Mouse (Mus musculus): Measurements from ENCODE around the gene Cfap61. TPM values are rescaled to one million over a fixed set of nuclear protein-coding genes. Genes with fewer than 3 reads are reported as not detected.
A peak's percentile ranks its signal among the peaks of the same experiment; 100 is the strongest.

Gene Cfap61
- polyA plus RNA-seq, 1 experiment from 2014 or later: not detected

DNA sequence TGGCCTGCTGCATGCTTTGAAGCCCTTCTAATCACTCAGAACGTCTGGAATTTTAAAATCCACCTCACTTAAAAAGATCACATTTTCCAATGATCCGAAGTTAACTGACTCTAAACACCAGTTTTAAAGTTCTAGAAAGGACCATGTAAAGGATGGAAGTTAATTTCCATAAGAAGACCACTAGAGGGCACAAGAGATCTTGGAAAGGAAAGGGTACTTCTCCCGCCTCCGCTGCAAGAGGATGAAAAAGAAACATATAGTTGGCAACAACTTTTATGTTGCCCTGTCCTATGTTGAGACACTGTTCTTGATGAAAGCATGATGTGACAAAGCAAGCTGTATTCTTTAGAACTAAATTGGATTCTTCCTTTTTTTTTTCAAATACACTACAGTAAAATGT lies 22.9 kb downstream of the Cfap61 start:
- 0 out of 2 replicates have a peak, but pooled peaks have one; percentile 23 for ATAC-seq
- no peak overlapping the region for H3K27ac ChIP-seq (ENCODE audit: low read depth)
- no peak overlapping the region for H3K4me2 ChIP-seq (ENCODE audit: low read depth, low read length)
- no peaks in the 10 kb centered on the region for H3K9me3 ChIP-seq (ENCODE audit: low read length)
- no peaks in the 10 kb centered on the region for H3K36me3 ChIP-seq (replicated peaks; ENCODE audit: insufficient read depth, low read length)
- DNase-seq: no peak
- TF ChIP-seq CTCF (IDR thresholded peaks at IDR 0.05; ENCODE audit: low read depth): peak; percentile 78
- no peak for TF ChIP-seq EP300 (IDR thresholded peaks at IDR 0.05; ENCODE audit: low read depth)
- H3K4me3 ChIP-seq (ENCODE audit: low read depth, low read length): no peak overlapping the region
- H3K27me3 ChIP-seq (ENCODE audit: insufficient read depth, low read length): no peaks in the 10 kb centered on the region
- no peak overlapping the region for H3K9ac ChIP-seq (replicated peaks)
- H3K4me1 ChIP-seq (ENCODE audit: insufficient read depth): no peaks in the 10 kb centered on the region
- WGBS (ENCODE audit: insufficient replicate concordance): 10% methylated on average over 4 of the region's 4 CpGs

DNA sequence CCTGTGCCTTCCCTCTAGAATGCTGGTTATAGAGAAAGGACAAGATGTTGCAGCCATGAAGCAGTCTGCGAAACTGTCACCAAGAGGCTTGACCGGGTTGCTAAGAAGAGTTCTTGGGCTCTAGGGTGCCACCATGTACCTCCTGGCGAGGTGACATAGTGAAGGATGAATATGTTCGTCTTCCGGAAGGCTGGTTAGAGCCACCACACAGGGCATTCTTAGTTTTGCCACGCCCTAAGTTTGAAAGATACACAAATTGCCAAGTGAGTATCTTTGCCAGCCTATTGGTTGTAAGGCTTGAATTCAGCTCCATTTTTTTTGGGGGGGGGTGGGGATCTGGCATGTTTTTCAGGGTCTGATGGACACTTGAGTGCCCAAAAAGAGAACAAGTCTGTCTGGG lies 23.5 kb downstream of the Cfap61 start:
- H3K9ac ChIP-seq (replicated peaks): no peak overlapping the region
- no peak overlapping the region for H3K4me3 ChIP-seq (ENCODE audit: low read depth, low read length)
- H3K36me3 ChIP-seq (replicated peaks; ENCODE audit: insufficient read depth, low read length): no peaks in the 10 kb centered on the region
- no peaks in the 10 kb centered on the region for H3K9me3 ChIP-seq (ENCODE audit: low read length)
- H3K4me2 ChIP-seq (ENCODE audit: low read depth, low read length): no peak overlapping the region
- TF ChIP-seq EP300 (IDR thresholded peaks at IDR 0.05; ENCODE audit: low read depth) (no peak), CTCF (IDR thresholded peaks at IDR 0.05; ENCODE audit: low read depth) (no peak)
- H3K4me1 ChIP-seq (ENCODE audit: insufficient read depth): no peaks in the 10 kb centered on the region
- WGBS (ENCODE audit: insufficient replicate concordance): 76% methylated on average over 6 of the region's 6 CpGs
- ATAC-seq: no peak
- no peak for DNase-seq
- H3K27ac ChIP-seq (ENCODE audit: low read depth): no peak overlapping the region
- no peaks in the 10 kb centered on the region for H3K27me3 ChIP-seq (ENCODE audit: insufficient read depth, low read length)

DNA sequence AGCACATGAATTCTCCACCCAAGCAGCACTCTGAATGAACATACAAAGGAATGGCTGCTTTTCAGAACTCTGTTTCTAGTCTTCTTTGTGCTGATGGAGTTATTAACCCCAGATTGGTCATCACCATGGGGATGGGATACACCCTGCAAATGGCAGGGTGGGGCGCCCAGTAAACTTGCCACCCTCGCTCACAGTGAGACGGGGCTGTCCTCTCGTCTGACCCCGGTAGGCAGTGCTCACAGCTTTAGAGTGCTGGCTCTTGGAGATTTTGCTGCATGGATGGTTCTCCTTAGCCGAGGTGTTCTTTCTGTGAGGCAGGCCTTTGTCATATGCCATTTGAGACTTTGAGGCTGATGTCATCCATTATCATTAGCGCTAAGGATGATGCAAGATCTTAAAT lies 24.0 kb downstream of the Cfap61 start:
- Histone ChIP-seq H3K9me3 (ENCODE audit: low read length) (no peaks in the 10 kb centered on the region), H3K9ac (replicated peaks) (no peak overlapping the region), H3K36me3 (replicated peaks; ENCODE audit: insufficient read depth, low read length) (no peaks in the 10 kb centered on the region), H3K4me2 (ENCODE audit: low read depth, low read length) (no peak overlapping the region), H3K4me3 (ENCODE audit: low read depth, low read length) (no peak overlapping the region), H3K27me3 (ENCODE audit: insufficient read depth, low read length) (no peaks in the 10 kb centered on the region), H3K27ac (ENCODE audit: low read depth) (no peak overlapping the region), H3K4me1 (ENCODE audit: insufficient read depth) (no peaks in the 10 kb centered on the region)
- DNase-seq (no peak), ATAC-seq (no peak)
- TF ChIP-seq CTCF (IDR thresholded peaks at IDR 0.05; ENCODE audit: low read depth) (no peak), EP300 (IDR thresholded peaks at IDR 0.05; ENCODE audit: low read depth) (no peak)
- WGBS (ENCODE audit: insufficient replicate concordance): 78% methylated on average over 7 of the region's 7 CpGs

DNA sequence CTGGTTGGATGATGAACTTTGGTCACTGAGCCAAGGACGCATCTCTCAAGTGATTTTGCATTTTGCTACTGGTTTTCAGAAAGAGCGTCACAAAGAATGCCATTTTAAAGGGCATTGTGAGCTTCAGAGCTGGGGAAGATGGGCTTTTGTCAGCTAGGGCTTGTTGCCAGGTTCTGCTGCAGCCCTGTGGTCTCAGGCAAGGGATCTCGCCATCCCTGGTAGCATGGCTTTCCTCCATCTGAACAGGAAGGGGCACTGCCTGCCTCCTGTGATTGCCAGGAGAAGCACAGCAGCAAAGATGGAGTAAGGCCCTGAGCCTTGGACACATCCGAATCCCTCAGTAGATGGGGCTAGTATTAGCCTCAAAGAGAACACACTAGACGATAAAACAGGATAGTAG lies 27.3 kb downstream of the Cfap61 start:
- Histone ChIP-seq H3K27me3 (ENCODE audit: insufficient read depth, low read length) (no peaks in the 10 kb centered on the region), H3K4me1 (ENCODE audit: insufficient read depth) (no peaks in the 10 kb centered on the region), H3K9ac (replicated peaks) (no peak overlapping the region), H3K4me3 (ENCODE audit: low read depth, low read length) (no peak overlapping the region), H3K27ac (ENCODE audit: low read depth) (no peak overlapping the region), H3K36me3 (replicated peaks; ENCODE audit: insufficient read depth, low read length) (no peaks in the 10 kb centered on the region), H3K4me2 (ENCODE audit: low read depth, low read length) (no peak overlapping the region), H3K9me3 (ENCODE audit: low read length) (no peaks in the 10 kb centered on the region)
- DNase-seq (no peak), ATAC-seq (no peak)
- WGBS (ENCODE audit: insufficient replicate concordance): 79% methylated on average over 5 of the region's 5 CpGs
- TF ChIP-seq EP300 (IDR thresholded peaks at IDR 0.05; ENCODE audit: low read depth) (no peak), CTCF (IDR thresholded peaks at IDR 0.05; ENCODE audit: low read depth) (no peak)

DNA sequence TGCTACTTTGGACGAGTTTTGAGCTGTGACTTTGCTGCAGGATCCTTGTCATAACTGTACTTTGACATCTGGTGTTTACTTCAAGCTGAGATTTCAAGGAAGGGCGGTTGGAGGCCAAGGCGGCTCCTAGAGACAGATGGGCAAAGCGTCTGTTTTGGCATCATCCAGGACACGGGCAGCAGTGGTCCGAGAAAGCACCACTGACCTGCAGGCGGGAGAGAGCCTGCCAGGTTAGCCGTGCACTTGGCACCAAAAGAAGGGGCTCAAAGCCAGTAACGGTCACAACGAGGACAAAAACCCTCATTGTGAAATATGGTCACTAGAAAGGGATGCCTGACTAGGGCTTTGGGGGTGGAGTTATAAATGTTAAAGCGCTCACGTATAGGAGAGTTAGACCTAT lies 36.2 kb downstream of the Cfap61 start:
- no peaks in the 10 kb centered on the region for H3K9me3 ChIP-seq (ENCODE audit: low read length)
- 83% methylated on average over 12 of the region's 12 CpGs for WGBS (ENCODE audit: insufficient replicate concordance)
- H3K4me3 ChIP-seq (ENCODE audit: low read depth, low read length): no peak overlapping the region
- H3K27ac ChIP-seq (ENCODE audit: low read depth): no peak overlapping the region
- H3K4me1 ChIP-seq (ENCODE audit: insufficient read depth): no peaks in the 10 kb centered on the region
- H3K27me3 ChIP-seq (ENCODE audit: insufficient read depth, low read length): no peaks in the 10 kb centered on the region
- H3K9ac ChIP-seq (replicated peaks): no peak overlapping the region
- H3K4me2 ChIP-seq (ENCODE audit: low read depth, low read length): no peak overlapping the region
- no peaks in the 10 kb centered on the region for H3K36me3 ChIP-seq (replicated peaks; ENCODE audit: insufficient read depth, low read length)
- DNase-seq (no peak), ATAC-seq (no peak)
- TF ChIP-seq CTCF (IDR thresholded peaks at IDR 0.05; ENCODE audit: low read depth): no peak
- no peak for TF ChIP-seq EP300 (IDR thresholded peaks at IDR 0.05; ENCODE audit: low read depth)

DNA sequence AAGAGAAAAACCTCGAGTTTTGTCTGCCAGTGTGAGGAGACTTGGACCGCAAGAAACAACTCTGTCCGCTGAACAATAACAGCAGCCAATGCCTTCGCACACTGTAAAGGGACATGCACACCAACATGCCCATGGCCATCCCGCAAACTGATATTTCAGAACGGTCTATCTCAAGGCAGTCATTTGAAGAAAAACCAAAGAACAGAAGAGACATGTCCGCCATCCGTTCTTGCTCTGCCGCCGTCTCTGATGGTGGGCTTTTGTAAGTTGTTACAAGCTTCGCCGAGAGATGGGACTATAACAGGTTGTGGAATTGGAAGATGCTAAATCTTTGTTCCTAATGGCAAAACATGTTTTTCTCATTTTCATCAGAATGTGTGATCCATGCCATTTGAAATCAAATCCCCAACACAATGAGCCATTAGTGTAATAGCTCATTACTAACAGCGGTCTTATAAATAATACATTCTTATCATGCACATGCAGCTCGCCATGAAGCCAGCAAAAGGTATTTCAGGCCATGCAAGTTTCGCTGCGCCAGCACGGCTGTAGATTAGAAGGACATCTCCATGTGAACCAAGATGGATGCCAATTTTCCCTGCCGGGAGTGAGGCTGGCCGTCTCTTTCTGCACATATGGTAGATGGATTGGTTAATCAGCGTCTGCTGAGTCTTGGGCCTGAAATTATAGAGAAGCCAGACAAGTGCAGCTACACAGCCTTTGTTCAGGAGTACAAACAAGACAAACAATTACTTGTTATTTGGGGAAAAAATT lies 36.8 kb downstream of the Cfap61 start:
- Histone ChIP-seq H3K9me3 (ENCODE audit: low read length) (no peaks in the 10 kb centered on the region; the same call in 1 of the 2 replicates), H3K4me1 (ENCODE audit: insufficient read depth) (no peaks in the 10 kb centered on the region), H3K9ac (replicated peaks) (no peak overlapping the region), H3K36me3 (replicated peaks; ENCODE audit: insufficient read depth, low read length) (no peaks in the 10 kb centered on the region), H3K27me3 (ENCODE audit: insufficient read depth, low read length) (no peaks in the 10 kb centered on the region), H3K4me3 (ENCODE audit: low read depth, low read length) (no peak overlapping the region), H3K27ac (ENCODE audit: low read depth) (no peak overlapping the region), H3K4me2 (ENCODE audit: low read depth, low read length) (no peak overlapping the region)
- DNase-seq: no peak
- ATAC-seq: no peak
- TF ChIP-seq CTCF (IDR thresholded peaks at IDR 0.05; ENCODE audit: low read depth) (no peak), EP300 (IDR thresholded peaks at IDR 0.05; ENCODE audit: low read depth) (no peak)
- 87% methylated on average over 20 of the region's 20 CpGs for WGBS (ENCODE audit: insufficient replicate concordance)

All from liver, postnatal 0 days (tissue).